Mouse (Mus musculus): Measurements from ENCODE around the gene Ubxn11.

DNA sequence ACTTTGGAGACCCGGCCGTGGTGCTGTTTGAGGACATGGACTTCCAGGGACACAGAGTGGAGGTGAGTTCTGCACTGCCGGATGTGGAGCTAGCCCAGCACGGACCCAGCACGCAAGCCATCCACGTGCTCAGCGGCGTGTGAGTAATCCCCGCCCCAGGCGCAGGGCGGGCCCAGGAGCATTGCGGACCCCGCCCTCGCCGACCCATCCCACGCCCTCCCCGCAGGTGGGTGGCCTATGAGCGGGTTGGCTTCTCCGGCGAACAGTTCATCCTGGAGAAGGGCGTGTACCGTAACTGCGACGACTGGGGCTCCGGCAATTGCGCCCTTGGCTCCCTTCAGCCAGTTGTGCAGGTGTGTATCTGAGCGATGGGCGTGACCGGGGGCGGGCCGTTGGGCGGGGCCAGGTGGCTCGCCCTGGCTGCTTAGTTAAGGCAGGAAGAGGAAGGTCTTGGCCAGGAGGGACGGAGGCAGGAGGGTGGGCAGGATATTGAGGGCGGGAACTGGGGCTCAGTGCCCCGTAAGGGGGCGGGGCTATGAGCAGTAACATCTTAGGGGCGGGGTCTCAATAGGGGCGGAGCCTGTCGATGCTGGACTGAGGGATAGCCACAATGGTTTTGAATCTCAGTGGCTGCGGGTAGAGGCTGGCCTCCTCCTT, 20.5 kb upstream of the Ubxn11 start:
- TF ChIP-seq MAFK (IDR thresholded peaks at IDR 0.05; ENCODE audit: insufficient read depth, low read depth, low read length) = no peak
- no peak for TF ChIP-seq HCFC1 (IDR thresholded peaks at IDR 0.05; ENCODE audit: borderline replicate concordance, insufficient read depth, low read length)

Data from ES-E14 (cell line).